Mouse (Mus musculus) midbrain, embryonic 14.5 days (tissue): ENCODE measurements at regions not wholly inside any gene's neighbourhood (a gene's known extent, or its start where the extent isn't known, plus 50 kb on each side); places are given as distances from the start of the nearest gene placed in this dataset.

ENCODE experiments used
- ATAC-seq: fragments of 200-750 bp; cut with Nextera tagmentation; 2 replicates; pipeline ENCODE4 v1.8.0; 2017; ENCODE audit warnings: moderate number of reproducible peaks, moderate library complexity; ENCODE audit not compliant: low FRiP score, low TSS enrichment
- DNase-seq: peaks from one replicate; pipeline ENCODE4 v3.0.0-alpha.2; 2015
- H3K27ac ChIP-seq: fragments of 300-500 bp; sonication (generic); replicated peaks from 2 replicates; pipeline ENCODE4 v1.5.1; 2014; ENCODE audit warnings: mild to moderate bottlenecking, low read depth, low read length, moderate library complexity
- H3K27me3 ChIP-seq: fragments of 300-500 bp; sonication (generic); 2 replicates; pipeline ENCODE4 v1.6.1; 2014; ENCODE audit warnings: low read length, control low read depth, mixed read lengths; ENCODE audit not compliant: control insufficient read depth, insufficient read depth
- H3K36me3 ChIP-seq: fragments of 300-500 bp; sonication (generic); 2 replicates; pipeline ENCODE4 v1.6.1; 2014; ENCODE audit warnings: low read length, control low read depth; ENCODE audit not compliant: control insufficient read depth, insufficient read depth
- H3K4me1 ChIP-seq: fragments of 300-500 bp; sonication (generic); 2 replicates; pipeline ENCODE4 v1.6.1; 2014; ENCODE audit warnings: mild to moderate bottlenecking, antibody characterized with exemption, low read length, control low read depth; ENCODE audit not compliant: control insufficient read depth, insufficient read depth
- H3K4me2 ChIP-seq: fragments of 300-500 bp; sonication (generic); 2 replicates; pipeline ENCODE4 v1.6.1; 2014; ENCODE audit warnings: mild to moderate bottlenecking, low read length, moderate library complexity
- H3K4me3 ChIP-seq: fragments of 300-500 bp; sonication (generic); replicated peaks from 2 replicates; pipeline ENCODE4 v1.5.1; 2014; ENCODE audit warnings: low read depth, low read length
- H3K9ac ChIP-seq: fragments of 300-500 bp; sonication (generic); replicated peaks from 2 replicates; pipeline ENCODE4 v1.6.1; 2014; ENCODE audit warnings: mild to moderate bottlenecking, low read length, moderate library complexity
- H3K9me3 ChIP-seq: fragments of 300-500 bp; sonication (generic); 2 replicates; pipeline ENCODE4 v1.6.1; 2016; ENCODE audit warnings: low read length, control low read depth, mixed read lengths; ENCODE audit not compliant: control insufficient read depth
- WGBS: fragments of 180-500 bp; shearing (Covaris S2); extraction: QIAGEN DNeasy Blood & Tissue Kit; methylation state at CpG from one replicate; pipeline ENCODE4 v1.1.7; 2014; 5-methylcytosine and 5-hydroxymethylcytosine counted together

- no peaks in the 10 kb centered on the region for H3K4me1 ChIP-seq
- H3K4me3 ChIP-seq: no peak overlapping the region
- no peaks in the 10 kb centered on the region for H3K27me3 ChIP-seq
- DNase-seq (no peak), ATAC-seq (no peak)
- H3K27ac ChIP-seq: no peak overlapping the region
- no peak overlapping the region for H3K4me2 ChIP-seq
- 89% methylated on average over 4 of the region's 4 CpGs for WGBS
- H3K9ac ChIP-seq: no peak overlapping the region
- no peaks in the 10 kb centered on the region for H3K36me3 ChIP-seq
- H3K9me3 ChIP-seq: no peaks in the 10 kb centered on the region
These were observed 288.6 kb upstream of the Sel1l start for GRCm38 (mm10) chr12:92137539-92137938.

GRCm38 (mm10) chr12:92127648-92128047 lies 278.7 kb upstream of the Sel1l start:
- 92% methylated on average over 6 of the region's 6 CpGs for WGBS
- ATAC-seq (no peak), DNase-seq (no peak)
- no peaks in the 10 kb centered on the region for H3K4me1 ChIP-seq
- H3K9ac ChIP-seq: no peak overlapping the region
- no peaks in the 10 kb centered on the region for H3K9me3 ChIP-seq
- no peak overlapping the region for H3K27ac ChIP-seq
- H3K36me3 ChIP-seq: no peaks in the 10 kb centered on the region
- H3K4me2 ChIP-seq: no peak overlapping the region
- H3K27me3 ChIP-seq: no peaks in the 10 kb centered on the region
- no peak overlapping the region for H3K4me3 ChIP-seq

GRCm38 (mm10) chr12:92120164-92120815 lies 271.3 kb upstream of the Sel1l start:
- no peaks in the 10 kb centered on the region for H3K4me1 ChIP-seq
- no peak overlapping the region for H3K4me3 ChIP-seq
- ATAC-seq: no peak
- H3K27ac ChIP-seq: no peak overlapping the region
- H3K9me3 ChIP-seq: no peaks in the 10 kb centered on the region
- DNase-seq: no peak
- 85% methylated on average over 6 of the region's 6 CpGs for WGBS
- no peaks in the 10 kb centered on the region for H3K27me3 ChIP-seq
- no peak overlapping the region for H3K9ac ChIP-seq
- no peak overlapping the region for H3K4me2 ChIP-seq
- no peaks in the 10 kb centered on the region for H3K36me3 ChIP-seq

- Histone ChIP-seq H3K9me3 (no peaks in the 10 kb centered on the region), H3K4me1 (no peaks in the 10 kb centered on the region), H3K36me3 (no peaks in the 10 kb centered on the region), H3K27me3 (no peaks in the 10 kb centered on the region), H3K4me3 (no peak overlapping the region), H3K27ac (no peak overlapping the region), H3K9ac (no peak overlapping the region), H3K4me2 (no peak overlapping the region)
- DNase-seq: peak; percentile 17
- WGBS: 68% methylated on average over 3 of the region's 3 CpGs
- no peak for ATAC-seq
These were observed 260.7 kb upstream of the Sel1l start for GRCm38 (mm10) chr12:92109615-92110014.

GRCm38 (mm10) chr12:92100080-92100479 lies 251.1 kb upstream of the Sel1l start:
- Histone ChIP-seq H3K4me3 (no peak overlapping the region), H3K27me3 (no peaks in the 10 kb centered on the region), H3K4me2 (no peak overlapping the region), H3K27ac (no peak overlapping the region), H3K36me3 (no peaks in the 10 kb centered on the region), H3K4me1 (no peaks in the 10 kb centered on the region), H3K9ac (no peak overlapping the region), H3K9me3 (no peaks in the 10 kb centered on the region)
- no peak for ATAC-seq
- no peak for DNase-seq
- WGBS: 51% methylated on average over 4 of the region's 4 CpGs

- DNase-seq (no peak), ATAC-seq (no peak)
- H3K4me1 ChIP-seq: no peaks in the 10 kb centered on the region
- H3K36me3 ChIP-seq: no peaks in the 10 kb centered on the region
- no peak overlapping the region for H3K27ac ChIP-seq
- no peaks in the 10 kb centered on the region for H3K27me3 ChIP-seq
- H3K9ac ChIP-seq: no peak overlapping the region
- H3K9me3 ChIP-seq: no peaks in the 10 kb centered on the region
- 81% methylated on average over 10 of the region's 10 CpGs for WGBS
- H3K4me3 ChIP-seq: no peak overlapping the region
- H3K4me2 ChIP-seq: no peak overlapping the region
These were observed 243.9 kb upstream of the Sel1l start for GRCm38 (mm10) chr12:92092794-92093365.

- WGBS: 79% methylated on average over 10 of the region's 10 CpGs
- Histone ChIP-seq H3K4me2 (no peak overlapping the region), H3K27me3 (no peaks in the 10 kb centered on the region), H3K4me3 (no peak overlapping the region), H3K4me1 (no peaks in the 10 kb centered on the region), H3K27ac (no peak overlapping the region), H3K9ac (no peak overlapping the region), H3K9me3 (no peaks in the 10 kb centered on the region), H3K36me3 (no peaks in the 10 kb centered on the region)
- DNase-seq (no peak), ATAC-seq (no peak)
These were observed 224.3 kb upstream of the Sel1l start for GRCm38 (mm10) chr12:92073209-92073608.

- Histone ChIP-seq H3K4me2 (no peak overlapping the region), H3K36me3 (no peaks in the 10 kb centered on the region), H3K4me3 (no peak overlapping the region), H3K4me1 (no peaks in the 10 kb centered on the region), H3K9me3 (no peaks in the 10 kb centered on the region), H3K27ac (no peak overlapping the region), H3K27me3 (no peaks in the 10 kb centered on the region), H3K9ac (no peak overlapping the region)
- WGBS: 87% methylated on average over 4 of the region's 4 CpGs
- no peak for DNase-seq
- no peak for ATAC-seq
These were observed 213.8 kb upstream of the Sel1l start for GRCm38 (mm10) chr12:92062731-92063130.

GRCm38 (mm10) chr12:92040481-92040880 lies 191.5 kb upstream of the Sel1l start:
- Histone ChIP-seq H3K9ac (no peak overlapping the region), H3K4me3 (no peak overlapping the region), H3K4me2 (no peak overlapping the region), H3K36me3 (no peaks in the 10 kb centered on the region), H3K27me3 (no peaks in the 10 kb centered on the region), H3K27ac (no peak overlapping the region), H3K4me1 (no peaks in the 10 kb centered on the region), H3K9me3 (no peaks in the 10 kb centered on the region)
- ATAC-seq (no peak), DNase-seq (peak; percentile 39)
- 93% methylated on average over 1 of the region's 1 CpGs for WGBS
